Mouse (Mus musculus) neural tube, embryonic 10.5 days (tissue): Measurements from ENCODE around the gene Srrm3.
A peak's percentile ranks its signal among the peaks of the same experiment; 100 is the strongest.

Experiments used
- DNase-seq: peaks from one replicate; pipeline ENCODE4 v3.0.0-alpha.2; 2017; ENCODE audit warnings: low spot score; ENCODE audit errors: extremely low spot score

Srrm3 gene

DNA sequence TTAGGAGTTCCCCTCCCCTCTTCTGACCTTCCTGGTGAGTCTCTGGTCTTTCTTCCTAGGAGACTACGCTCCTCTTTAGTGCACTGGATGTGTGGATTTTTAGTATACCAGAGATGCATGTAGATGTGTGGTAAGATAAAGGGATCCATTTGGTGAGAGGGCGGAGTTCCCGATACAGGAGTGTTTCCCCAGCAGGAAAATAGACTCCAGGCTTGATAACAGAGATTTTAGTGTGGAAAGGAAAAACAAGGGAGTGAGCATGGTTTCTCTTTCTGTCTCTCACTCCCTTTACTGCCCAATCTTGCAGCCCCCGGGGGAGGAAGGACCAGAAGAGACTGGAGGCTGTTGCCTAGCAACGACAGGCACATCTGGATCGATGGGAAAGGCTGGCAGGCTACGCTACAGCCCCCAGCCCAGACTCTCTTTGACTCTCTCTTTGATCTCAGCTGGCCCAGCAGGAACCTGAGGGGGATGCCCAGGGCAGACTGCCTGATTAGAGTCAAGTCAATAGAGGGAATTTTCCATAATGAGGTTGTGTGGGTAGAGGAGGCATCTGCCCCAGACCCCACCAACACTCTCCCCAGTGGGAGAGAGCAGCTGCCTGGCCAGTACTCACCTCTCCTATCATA, 15.7 kb downstream of the Srrm3 start:
- peak; percentile 34 for DNase-seq

DNA sequence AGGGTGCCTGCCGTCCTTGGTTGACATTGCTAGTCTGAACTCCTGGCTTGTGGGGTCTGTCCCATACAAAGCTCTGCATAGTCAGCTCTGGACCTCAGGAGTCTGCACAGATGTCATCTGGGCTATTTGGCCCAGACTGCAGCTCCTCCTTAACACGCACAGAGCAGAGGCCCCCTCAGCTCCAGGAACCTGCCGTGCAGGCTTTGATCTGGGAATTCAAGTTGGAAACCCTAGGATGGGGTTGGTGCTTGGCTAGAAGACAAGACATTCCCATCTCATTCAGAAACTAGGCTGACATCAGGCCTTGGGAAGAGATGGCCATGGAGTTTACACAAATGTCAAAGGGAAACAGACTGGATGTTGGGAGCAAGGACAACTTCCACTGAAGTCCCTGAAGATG, 17.8 kb downstream of the Srrm3 start:
- DNase-seq = no peak

DNA sequence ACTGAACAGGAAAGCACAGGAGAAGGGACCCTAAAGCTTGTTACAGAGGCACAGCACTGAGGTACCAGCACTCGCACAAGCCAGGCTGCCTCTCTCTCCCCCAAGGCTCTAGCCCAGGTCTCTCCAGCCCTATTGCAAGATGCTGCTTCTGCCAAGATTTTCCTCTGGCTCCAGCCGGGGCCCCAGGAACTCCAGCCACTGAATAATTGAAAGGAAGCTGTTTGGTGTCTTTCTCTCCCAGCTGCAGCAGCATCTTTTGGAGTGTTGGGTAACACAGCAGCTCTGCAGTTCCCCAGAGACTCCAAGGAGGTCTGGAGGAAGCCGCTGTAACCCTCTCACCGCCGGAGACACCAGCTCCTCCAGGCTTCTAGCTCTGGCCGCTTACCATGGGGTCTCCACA, 19.5 kb downstream of the Srrm3 start:
- no peak for DNase-seq

DNA sequence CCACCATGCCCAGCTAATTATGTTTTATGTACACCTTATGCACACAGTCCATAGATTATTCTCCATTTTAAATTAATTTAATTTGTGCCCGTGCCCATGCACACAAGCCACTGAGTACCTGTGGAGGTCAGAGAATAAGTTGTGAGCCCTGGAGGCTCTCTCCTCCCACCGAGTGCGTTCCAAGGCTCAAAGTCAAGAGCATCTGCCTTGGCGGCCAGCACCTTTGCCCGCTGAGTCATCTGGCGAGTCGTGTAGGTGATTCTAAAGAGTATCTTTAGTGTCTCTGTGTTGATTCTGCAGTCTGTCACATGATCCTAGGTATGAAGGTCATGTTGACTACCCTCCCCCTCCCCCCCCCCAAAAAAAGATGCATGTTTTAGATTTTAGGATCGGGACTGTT, 22.7 kb downstream of the Srrm3 start:
- DNase-seq = no peak

DNA sequence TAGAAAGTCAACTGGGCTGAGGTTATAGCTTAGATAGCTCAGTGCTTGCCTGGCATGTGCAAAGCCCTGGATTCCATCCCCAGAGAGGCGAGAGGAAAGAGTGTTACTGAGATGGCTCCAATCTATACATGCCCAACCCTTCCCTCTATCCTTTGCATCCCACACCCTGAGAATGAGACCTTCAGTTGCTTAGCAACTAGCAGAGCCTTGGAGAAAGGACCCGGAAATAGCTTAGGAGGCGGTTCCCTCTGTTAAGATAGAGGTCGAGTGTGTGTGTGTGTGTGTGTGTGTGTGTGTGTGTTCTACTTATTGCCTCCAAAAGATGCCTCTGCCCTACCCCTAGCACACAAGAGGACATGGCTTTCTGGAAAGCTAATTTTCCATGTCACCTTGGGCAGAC, 26.0 kb downstream of the Srrm3 start:
- DNase-seq = no peak

DNA sequence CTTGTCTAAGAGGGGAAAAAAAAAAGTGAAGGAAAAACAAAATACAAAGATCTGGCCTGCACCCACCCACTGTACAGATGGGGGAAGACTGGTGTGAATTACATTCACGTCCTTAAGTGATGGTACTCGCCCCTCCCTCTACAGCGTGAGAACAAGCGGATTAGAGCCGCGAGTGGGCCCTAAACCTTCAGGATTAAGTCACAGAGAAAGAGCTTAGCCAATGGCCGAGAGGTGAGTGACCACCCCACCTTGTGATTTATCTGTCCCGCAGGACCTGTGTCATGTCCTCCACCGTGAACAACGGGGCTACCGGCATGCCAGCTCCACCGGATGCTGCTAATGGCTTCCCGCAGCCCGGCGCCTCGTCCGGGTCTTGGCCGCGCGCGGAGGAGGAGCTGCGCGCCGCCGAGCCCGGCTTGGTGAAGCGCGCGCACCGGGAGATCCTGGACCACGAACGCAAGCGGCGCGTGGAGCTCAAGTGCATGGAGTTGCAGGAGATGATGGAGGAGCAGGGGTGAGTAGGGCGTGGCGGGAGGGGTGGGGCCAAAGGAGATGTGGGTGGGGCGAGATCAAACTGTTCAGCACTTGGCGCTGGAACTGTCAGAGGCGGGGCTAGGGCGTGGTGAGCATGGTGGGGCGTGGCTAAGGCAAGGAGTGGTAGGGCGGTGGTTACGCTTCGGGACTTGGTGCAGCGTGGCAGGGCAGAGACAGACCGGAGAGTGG, 28.2 kb downstream of the Srrm3 start:
- DNase-seq = peak; percentile 90

DNA sequence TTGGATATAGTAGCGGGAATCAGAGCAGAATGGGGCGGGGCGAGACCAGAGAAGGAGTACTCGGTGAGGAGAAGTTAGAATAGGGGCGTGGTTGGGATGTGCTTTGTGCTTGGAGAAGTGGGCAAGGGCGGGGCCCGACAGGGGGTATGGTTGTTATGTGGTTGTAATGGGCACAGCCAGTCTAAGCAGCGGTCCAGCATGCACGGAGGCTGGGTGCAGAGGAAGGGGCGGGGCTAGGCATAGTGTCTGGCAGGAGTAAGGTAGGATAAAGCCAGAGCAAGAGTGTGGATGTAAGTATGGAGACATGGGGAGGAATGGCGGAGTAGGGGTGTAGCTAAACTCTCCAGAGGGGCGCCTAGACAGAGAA, 28.8 kb downstream of the Srrm3 start:
- DNase-seq = no peak

DNA sequence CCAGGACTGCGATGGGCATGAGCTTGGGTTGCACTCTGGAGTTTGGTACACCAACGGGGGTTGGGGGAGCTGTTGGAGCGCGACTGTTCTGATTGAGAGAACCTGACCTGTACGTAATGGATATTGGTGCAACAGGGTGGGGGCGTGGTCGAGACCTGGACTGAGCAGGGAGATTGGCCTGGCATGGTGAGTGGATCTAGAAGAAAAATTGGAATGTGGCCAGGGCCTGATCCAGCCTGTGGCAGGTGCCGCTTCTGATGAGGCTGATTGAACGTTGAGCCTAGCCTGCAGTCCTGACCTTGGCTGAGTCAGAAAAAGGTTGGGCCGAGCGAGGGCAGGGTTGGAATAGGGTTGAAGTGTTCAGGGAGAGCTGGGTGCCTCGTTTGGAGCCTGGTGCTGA, 29.3 kb downstream of the Srrm3 start:
- no peak for DNase-seq

DNA sequence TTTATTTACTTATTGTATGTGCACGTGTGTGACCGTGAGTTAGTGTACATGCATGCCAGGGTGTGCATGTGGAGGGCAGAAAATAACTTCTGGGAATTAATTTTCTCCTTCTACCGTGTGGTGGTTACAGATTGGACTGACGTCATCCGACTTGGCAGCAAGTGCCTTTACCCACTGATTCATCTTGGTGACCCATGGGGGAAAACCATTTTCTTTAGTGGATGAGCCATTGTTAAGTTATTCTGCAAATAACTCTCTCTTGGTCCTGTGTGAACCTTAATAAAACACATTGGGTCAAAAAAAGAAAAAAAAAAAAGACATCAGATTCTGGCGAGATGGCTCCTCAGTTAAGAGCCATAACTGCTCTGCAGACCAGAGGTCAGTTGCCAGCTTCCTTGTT, 35.0 kb downstream of the Srrm3 start:
- DNase-seq = no peak

DNA sequence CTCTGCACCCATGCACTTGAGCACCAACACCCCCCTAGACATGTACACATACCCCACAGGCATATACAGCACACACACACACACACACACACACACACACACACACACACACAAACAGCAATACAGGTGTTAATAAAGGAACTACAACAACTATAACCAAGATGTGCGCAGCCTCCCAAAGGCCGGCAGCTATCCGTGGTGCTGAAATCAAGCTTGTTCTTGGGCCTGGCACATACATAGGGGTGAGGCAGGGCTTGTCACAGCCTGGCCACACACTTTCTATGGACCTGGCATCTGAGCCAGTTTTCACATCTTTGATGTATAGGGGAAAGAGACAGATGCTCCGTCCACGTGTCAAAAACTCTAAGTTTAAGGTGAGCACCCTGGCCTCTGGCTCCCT, 36.7 kb downstream of the Srrm3 start:
- DNase-seq = peak; percentile 53

DNA sequence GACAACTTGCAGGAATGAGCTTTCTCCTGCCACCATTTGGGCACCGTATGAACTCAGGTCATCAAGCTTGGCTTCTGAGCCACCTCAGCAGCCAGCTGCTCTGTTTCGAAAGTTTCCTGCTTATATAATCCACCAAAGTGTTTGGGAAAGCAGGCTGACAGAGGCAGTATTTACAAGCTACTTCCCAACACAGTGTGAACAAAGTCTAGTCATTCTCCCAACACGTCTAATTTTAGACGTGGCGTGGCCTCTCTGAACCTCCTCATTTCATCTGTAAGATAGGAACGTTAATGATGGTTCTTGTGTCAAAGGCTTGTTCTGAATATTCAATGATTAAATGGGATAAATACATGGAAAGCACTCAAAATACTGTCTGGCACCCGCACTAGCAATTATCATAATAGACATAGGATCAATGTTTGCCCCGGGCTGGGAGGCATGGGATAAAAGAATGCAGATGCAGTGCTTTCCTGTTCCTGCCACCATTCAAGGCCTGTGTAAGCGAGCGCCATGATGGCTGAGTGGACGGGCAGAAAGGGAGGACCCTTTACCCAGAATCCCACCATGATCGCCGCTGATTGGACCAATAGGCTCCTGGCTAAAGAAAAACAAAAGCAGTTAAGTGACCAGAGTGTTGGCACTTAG, 39.1 kb downstream of the Srrm3 start:
- no peak for DNase-seq

DNA sequence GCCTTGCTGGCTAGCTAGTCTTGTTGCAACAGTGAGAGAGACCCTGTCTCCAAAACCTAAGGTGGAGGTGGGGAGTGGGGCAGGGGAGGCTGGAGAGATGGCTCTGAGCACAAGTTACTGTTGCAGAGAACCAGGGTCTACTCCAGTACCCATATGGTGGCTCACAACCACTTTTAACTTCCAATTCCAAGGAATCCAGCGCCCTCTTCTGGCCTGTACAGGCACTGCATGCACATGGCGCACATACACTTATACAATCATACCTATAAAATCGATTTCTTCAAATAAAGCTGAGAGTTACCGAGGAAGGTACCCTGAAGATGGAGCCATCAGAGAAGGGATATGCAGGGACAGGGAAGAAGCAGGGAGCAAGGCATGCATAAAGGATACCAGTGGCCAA, 40.8 kb downstream of the Srrm3 start:
- no peak for DNase-seq

DNA sequence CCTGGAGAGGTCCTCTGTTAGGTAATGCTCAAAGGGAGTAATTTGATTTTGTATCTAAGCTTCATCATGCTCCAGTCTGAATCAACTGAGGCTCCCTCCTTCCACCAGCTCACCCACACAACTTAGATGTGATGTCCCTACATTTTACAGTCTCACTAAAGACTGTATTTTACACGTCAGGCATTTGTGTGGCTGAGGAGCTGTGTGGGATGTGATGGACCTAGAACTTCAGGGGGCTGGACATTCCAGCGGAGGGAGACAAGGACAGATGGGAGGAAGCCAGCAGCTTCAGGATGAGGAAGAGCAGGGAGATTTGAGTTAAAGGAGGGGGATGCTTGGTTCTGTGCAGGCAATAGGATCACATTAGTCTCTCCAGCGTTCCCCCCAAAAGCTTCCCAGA, 41.2 kb downstream of the Srrm3 start:
- DNase-seq = no peak

DNA sequence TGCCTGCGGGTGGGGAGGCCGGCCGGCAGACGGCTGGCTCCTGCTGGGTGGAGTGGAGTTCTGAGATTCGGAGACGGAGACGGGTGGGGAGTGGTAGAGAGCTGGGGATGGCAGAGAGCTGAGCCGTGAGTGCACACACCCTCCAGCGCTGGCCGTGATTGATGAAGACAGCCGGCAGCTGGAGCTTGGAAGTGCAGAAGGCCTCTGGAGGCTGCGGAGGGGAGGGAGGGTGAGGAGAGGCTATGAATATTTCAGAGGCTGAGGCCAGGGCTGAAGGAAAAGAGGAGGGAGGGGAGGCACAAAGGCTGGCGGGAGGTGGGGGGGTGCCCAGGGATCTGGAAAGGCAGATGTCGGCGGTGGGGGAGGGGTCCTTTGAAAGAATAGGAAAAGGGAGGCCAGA, 44.3 kb downstream of the Srrm3 start:
- DNase-seq = peak; percentile 91

DNA sequence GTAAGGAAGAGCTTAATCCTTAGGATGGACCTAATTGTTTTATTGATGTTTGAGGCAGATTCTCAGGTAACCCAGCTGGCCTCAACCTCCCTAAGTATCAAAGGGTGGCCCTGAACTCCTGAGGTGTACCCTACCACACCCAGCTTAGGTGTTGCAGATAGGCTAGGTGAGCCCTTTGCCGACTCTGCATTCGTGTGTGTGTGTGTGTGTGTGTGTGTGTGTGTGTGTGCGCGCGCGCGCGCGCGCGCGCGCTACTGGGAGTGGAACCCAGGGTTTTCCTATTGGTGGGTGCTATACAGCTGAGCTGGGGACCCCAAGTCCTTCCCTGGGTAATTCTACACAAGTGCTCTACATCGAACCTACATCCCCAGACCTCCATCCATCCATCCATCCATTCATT, 44.8 kb downstream of the Srrm3 start:
- no peak for DNase-seq

DNA sequence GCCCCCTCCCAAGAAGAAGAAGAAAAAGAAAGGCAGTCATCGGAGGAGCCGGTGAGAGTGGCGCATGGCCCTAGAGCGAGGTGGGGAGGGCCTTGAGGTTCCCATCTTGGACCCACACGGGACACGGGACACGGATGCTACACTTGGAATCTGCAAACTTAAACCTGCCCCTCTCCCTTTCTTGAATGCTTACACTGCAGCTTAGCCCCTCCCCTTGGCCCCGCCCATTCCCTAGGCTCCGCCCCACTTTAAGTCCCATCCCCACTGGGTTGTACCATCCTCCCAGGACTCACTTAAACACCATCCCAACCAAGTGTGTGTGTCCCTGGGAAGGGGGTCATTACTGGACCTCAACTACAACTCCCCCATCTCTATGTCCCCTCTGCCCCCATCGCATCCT, 45.7 kb downstream of the Srrm3 start:
- peak; percentile 45 for DNase-seq

DNA sequence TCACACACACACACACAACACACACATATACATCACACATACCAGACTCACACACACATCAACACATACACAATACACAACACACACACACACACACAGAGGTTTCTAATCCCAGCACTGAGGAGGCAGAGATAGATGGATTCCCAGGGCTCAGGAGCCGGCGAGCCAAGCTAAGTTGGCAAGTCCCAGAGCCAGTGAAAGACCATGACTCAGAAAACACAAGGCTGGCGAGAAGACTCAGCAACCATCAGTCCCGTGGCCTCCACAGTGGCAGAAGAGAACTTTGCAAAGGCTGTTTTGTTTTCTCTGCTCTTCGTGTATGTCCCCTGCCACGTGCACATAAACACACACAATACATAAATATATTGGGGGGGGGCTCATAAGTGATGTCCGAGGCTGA, 47.0 kb downstream of the Srrm3 start:
- no peak for DNase-seq

DNA sequence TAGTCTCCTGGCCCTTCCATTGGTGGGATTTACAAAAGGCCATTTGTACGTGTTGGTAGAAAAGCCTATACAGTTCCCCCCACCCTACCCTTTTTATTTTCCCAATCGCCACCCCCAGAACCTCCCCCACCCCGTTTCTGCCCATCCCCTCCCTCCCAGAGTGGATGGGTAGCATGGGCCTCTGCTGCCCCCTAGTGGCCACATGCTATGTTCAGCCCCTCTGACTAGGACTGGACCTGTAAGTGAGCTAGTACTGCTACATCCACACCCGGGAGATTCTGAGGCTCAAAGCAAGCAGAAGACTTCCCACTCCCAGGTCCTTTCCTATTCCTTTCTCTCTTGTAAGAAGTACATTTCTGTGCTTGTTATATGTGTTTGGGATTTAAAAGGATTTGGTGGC, 48.5 kb downstream of the Srrm3 start:
- DNase-seq = peak; percentile 82

DNA sequence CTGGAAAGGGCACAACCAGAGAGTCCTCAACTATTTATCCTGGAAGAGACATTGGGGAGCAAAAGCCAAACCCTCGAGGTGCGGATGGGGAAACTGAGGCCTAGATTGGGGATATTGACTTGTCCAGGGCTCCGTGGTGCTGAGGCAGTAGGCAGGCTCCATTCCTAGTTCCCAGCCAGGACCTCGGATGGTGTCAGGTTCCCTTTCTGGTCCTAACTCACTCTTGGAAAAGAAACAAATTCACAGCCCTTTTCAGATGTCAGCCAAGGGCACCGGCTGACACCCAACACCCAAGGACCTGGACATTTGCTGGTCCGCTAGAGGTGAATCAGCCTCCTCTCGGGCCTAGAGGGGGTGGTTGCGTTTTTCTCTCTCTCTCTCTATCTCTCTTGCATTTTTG, 60.0 kb downstream of the Srrm3 start:
- DNase-seq = no peak

DNA sequence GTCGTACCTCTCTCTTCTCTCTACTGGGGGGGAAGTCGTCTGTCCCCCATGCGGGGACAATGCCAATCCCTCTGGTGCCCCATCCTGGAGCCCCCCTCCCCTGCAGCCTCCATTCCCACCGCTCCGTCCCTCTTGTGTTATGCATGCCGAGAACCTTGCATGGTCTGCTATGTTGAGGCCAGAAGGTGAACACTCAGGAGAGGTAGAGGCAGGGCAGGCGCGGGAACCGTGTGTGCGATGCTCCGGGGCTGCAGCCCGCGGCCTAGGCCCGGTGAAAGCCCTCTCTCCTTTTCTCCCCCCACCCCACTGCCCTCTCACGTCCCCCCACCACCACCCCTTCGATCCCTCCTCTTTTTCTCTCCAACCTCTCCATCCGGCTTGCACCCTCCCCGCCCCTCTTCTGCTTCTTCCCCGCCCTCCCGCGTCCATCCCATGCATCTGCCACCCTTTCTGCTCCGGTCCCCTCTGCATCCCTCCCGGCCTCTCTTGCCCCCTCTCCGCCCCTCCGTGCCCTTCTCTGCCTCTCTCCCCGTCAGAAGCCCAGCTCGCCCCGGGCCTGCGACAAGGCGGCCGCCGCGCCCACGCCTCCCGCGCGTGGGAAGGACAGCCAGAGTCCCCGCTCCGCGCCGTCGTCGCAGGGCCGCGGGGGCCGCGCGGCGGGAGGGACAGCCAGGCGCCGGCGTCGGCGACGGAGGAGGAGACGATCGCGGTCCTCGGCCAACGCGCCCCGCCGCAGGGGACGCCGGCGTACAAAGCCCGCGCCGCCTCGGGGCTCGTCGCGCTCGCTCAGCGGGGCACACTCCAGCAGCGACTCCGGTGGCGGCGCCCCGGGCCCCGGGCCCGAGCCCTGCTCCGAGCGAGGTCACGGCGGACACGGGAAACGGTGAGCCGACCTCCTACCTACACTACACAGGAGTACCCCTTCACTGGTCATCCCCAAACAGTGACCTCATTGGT, 61.2 kb downstream of the Srrm3 start:
- peak; percentile 62 for DNase-seq

DNA sequence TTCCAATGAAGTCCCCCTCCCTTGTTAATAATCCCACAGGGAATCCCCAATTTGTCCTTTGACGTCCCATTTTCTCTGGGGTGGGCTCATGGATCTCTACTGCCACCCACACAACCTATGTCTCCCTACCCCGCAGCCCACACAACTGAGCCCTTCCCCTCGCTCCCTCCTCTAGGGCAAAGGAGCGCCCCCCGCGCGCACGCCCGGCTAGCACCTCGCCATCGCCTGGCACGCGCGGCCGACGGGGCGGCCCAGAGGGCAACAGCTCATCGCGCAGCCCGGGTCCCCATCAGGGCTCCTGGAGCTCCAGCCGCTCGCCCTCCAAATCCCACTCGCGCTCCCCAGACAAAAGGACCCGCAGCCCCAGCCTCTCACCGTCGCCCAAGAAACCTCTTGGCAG, 62.0 kb downstream of the Srrm3 start:
- no peak for DNase-seq
